Mouse (Mus musculus): ENCODE data around the gene Myh15.
"Not testable (repeated sequence)": the region's sequence is repeated elsewhere in the genome, so short reads cannot be mapped to it uniquely, and the experiment has no call there.

The Myh15 gene

GRCm38 (mm10) chr16:49057186-49057585, at the start of gene Myh15:
Gene Myh15, plus strand, starts transcription at chr16:49057486.
- no peak for DNase-seq

DNA sequence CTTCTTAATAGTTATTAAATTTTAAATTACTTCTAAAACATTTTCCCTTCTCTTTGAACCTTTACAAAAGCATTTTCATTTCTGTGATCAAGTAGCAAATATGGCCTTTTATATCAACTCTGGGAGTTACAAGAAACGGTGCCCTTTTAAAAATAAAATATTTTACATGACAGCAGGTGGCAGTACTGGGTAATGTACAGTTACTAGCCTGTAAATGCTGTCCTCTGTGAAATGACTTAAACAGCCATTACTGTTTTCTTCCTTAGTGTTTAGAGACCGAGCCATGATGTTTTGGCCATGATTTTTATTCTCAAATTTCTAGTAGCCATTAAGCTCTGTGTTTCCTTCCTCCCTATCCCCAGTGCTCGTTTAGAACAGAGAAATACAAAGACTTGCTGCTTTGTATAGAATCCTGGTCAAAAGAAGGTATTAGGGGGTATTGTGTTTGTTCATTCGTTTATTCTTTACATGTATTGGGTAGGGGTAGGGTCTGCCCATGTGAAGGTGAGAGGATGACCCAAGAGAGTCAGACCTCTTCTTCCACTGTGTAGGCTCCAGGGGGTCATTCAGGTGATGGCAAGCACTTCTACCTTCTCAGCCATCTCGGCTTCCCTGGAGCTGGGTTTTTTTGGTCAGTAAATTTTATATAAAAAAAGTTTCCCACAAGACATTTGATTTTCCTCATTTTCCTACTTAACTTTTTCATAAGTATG, 40.5 kb upstream of the Myh15 start:
- DNase-seq: no peak

DNA sequence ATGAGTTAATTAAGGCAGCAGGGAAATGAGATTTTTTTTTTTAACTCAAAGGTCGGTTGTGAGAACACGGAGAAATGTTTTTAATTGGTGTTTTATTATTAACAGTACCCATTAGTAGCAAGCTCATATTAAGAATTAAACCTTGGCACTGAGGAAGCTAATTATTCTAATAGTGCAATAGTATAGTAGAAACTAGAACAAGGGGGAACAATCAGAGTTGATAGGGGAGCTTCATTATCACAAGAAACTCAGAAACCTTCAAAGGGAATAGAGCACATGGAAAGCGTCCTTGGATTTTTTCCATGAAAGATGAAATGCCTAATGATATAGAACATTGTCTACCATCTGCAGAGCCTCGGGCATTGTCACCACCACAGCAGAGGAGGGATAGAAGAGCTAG, 21.4 kb upstream of the Myh15 start:
- no peak for DNase-seq

- DNase-seq: no peak
Observed at GRCm38 (mm10) chr16:49037771-49038170, 19.5 kb upstream of the Myh15 start.

GRCm38 (mm10) chr16:49040554-49041221, 16.6 kb upstream of the Myh15 start:
- DNase-seq: no peak

DNA sequence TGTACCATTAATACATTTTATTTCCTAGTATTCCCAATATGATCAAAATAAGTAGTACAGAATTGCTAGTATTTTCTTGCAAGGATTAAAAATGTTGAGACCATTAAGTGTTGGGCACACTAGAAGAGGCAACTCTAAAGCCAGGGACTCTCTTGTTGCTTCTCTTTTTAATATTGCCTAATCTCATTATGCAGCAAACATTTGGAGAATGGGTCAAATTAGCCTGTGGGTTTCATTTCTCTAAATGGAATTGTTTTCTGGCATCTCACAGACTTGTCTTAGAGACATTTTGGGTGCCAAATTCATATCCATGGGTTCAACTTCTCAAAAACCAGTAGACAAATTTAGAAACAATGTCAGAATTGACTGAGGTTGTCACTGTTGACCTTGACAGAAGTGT, 8.1 kb upstream of the Myh15 start:
- DNase-seq: no peak

DNA sequence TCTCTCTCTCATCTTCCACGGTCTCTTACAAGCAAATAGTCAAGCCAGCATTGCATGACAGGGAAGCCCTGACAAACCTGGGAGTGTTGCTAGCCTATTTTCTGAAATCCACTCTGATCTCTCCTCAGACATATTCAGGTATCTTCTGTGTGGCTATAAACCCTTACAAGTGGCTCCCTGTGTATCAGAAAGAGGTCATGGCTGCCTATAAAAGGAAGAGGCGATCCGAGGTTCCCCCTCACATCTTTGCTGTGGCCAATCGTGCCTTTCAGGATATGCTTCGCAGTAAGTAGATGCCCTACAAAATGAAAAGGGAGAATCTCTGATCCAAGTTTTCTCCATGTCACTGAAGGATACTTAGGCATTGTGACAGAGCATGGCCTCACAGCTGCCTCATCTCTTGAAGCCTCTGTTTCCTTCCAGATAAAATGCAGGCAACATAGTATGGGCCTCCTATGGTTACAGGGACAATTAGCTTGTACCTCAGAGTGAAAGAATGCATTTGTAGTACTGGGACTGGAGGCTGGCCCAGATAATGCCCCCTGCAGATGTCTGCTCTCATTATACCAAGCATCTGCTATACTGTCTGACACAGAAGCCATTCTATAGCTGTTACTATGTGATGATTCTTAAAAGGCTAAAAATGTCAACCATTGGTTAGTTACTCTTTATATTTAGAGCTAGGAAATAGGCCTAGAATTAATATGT, 12.1 kb downstream of the Myh15 start:
- DNase-seq: no peak

DNA sequence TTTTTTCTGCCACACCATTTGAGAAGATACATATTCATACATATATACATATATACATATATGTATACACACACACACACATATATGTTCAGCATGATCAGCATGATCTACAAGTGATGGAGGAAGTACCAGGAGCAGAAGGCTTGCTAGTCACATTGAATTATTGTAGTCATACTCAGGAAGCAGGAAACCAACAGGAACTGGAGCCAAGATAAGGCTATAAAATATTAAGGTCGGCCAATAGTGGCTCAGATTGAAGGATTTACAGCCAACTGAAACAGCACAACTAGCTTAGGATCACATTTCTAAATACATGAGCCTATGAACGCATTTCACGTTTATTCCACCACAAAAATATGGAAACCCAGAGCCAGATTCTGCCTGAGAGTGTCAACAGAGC, 14.0 kb downstream of the Myh15 start:
- no peak for DNase-seq

GRCm38 (mm10) chr16:49128015-49128414, 70.7 kb downstream of the Myh15 start:
- no peak for DNase-seq

GRCm38 (mm10) chr16:49156193-49156592, 98.9 kb downstream of the Myh15 start:
- DNase-seq: no peak

DNA sequence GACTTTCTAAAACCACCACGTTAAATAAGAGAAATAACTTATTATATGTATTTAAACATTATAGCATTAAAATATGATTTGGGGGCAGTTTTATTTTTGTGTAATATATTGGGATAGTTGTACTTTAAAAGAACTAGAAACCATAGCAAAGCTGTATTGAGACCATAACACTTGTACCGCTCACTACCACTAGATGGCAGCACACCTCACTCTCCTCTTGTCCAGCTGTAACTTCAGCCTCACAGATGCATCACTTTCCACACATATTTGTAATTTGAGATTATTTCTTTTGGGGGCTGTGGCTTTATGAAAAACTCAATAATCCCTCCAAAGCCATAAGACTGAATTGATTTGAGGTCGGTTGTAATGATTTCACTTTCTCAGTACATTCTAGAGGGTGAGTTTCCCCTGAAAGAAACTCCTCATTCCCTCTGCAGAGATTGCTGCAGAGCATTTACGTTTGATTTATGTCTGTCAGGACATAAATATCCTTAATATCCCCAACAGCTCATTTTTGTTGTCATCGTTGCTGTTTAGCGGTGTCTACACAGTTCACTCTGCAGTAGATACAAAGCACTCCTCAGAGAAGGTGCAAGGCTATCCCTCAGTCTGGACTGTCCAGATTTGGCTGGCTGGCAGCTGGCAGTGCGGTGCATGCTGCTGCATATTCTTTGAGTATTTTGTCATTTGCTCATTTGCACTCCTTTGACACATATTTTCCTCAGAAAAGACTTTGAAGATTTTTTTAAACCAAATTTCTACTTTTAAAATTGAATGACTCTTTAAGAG, 107.3 kb downstream of the Myh15 start:
- DNase-seq: peak; percentile 54 to 55

DNA sequence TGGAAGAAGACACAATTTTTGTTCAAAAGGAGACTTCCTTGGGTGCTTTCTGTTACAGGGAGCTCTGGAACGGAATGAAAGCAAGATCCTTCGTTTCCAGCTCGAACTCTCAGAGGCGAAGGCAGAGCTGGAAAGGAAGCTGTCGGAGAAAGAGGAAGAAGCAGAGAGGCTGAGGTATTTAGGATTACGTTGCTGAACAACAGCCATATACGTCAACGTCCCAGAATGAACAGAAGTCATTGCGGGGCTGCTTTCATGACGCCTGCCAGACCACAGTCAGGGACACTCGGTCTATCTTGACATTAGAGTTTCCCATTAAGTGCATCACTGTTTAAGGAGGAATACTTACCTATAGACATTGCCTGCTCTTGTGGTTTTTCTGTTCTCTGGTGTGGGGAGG, 108.4 kb downstream of the Myh15 start:
- no peak for DNase-seq

DNA sequence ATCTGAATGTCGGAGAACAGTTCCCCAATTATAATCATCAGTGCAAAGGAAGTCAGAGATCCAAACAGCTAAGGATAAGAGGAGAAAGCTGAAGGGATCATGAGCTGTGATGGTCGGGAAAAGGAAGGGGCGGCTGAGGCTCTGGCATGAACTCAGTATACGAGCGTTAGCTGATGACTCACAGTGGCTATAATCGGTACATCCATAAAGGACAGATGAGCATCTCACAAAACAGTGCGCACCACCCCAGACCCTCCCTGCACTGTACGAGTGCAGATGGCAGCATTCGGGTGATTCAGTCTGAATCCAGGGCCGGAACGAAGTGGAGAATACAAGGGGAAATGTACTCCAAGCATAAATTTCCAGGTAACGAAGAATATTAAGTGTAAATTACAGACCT, 110.0 kb downstream of the Myh15 start:
- DNase-seq: no peak

DNA sequence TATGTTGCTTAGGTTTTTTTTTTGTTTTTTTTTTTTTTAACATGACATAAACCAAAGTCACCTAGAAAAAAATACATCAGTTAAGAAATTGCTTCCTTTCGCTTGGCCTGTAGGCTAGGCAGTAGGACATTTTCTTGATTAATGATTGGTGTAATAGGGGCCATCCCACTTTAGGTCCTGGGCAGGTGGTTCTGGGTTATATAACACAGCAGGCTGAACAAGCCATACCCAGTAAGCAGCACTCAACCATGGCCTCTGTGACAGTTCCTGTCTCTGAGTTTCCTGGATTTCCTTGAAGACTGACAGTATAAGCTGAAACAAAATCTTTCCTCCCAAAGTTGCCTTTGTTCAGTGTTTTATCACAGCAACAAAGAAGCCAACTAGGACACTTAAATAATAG, 117.8 kb downstream of the Myh15 start:
- DNase-seq: no peak

GRCm38 (mm10) chr16:49175729-49176395, 118.6 kb downstream of the Myh15 start:
- no peak for DNase-seq

DNA sequence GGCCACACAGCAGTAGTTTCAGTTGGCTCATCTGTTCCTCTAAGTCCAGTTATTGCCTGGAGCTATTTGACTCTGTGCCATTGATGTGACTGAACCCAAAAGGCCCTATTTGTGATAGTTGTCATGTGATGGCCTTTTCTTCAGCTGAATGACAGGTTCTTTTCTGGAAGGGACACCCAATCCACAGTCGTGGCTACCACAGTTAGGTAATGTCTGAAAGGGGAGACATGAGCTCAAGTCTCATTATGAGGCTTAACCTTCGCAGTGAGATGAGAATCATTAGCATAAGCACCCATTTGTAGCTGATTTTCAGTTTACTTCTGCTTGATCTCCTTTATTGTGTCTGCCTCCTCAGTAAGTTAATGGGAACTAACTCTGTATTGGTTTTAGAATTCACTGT, 136.2 kb downstream of the Myh15 start:
- no peak for DNase-seq

GRCm38 (mm10) chr16:49193986-49194385, 136.7 kb downstream of the Myh15 start:
- DNase-seq: no peak

GRCm38 (mm10) chr16:49196290-49196689, 139.0 kb downstream of the Myh15 start:
- DNase-seq: no peak

DNA sequence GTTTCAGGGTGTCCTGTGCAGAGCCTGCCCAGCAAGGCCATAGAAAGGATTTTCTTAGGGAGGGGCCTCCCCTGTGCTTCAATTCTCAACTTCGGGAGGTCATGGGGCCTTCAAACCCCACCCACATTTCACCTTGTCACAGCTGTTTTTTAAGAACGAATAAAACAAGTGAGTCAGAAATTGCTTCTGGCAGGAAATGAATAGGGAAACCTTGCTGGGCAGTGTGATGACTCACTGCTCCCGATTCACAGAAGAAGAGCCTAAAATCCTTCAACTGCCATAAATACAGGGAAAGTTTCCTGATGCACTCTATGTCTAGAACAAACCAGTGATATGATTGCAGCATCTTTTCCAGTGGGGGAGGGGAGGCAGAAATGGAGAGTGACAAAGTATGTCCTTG, 140.7 kb downstream of the Myh15 start:
- DNase-seq: no peak

DNA sequence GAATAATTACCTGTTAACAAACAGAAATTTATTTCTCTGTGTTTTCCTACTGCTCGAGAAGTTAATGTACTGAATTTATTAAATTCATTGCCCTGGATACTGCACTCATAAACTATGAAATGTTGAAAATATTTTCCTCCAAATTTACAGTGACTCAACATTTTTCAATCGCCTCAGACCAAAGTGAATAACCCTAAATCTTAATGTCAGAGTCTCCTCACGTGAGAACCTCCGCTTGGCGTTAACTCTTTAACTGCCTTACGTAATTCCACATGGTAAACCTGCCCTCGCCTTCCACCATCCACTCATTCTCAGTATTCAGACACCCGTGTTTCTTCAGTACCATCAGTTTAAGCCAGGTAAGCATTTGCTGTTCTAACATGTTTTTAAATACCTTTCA, 166.4 kb downstream of the Myh15 start:
- no peak for DNase-seq

- not testable (repeated sequence) for DNase-seq
Observed at GRCm38 (mm10) chr16:49243517-49243916, 186.2 kb downstream of the Myh15 start.

All from B cell, adult 2 months (primary cell).